Mouse (Mus musculus) layer of hippocampus, adult 8-10 months (tissue): ENCODE results near the gene Slc25a47. TPM values are rescaled to one million over a fixed set of nuclear protein-coding genes. Genes with fewer than 3 reads are reported as not detected.

Experiments used
- DNase-seq, 2 experiments: peaks; one replicate each; pipeline ENCODE4 v3.0.0; 2022; ENCODE audit warnings: low spot score in 2 of 2
- total RNA-seq, 4 experiments: library from RNA; stranded (reverse); gene quantifications; 2 replicates each; pipeline ENCODE4 v1.2.4; 2022

The Slc25a47 gene
- total RNA-seq, 4 experiments from 2014 or later, result 8.1 to 10.8 (median 9.0) TPM

DNA sequence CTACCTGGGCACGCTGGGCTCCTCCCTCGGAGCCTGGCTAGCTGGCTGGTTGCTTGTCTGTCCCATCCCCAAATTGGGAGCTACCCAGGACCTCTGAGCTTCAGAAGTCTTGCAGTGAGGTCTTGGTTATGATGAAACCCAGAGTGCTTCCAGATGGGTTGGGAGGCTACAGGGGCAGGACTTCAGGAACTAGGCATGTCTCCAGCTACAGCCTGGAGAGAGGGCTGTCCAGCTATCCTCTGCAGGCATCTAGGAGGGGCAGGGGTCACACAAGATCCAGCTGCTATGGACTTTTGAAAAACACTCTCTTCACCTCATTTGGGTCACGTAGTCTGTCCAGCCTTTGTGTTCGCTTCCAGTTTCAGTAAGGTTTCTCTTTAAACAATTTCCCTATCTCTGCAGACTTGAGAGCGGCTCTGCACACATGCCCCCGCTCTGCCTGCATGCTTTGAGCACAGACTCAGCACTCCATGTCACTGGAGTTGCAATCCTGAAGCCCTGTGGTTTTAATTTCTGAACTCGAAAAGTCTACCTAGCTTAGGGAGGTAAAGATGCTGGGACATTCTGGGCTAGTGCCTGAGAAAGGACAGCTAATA, 21.8 kb downstream of the Slc25a47 start:
- DNase-seq, result no peak

DNA sequence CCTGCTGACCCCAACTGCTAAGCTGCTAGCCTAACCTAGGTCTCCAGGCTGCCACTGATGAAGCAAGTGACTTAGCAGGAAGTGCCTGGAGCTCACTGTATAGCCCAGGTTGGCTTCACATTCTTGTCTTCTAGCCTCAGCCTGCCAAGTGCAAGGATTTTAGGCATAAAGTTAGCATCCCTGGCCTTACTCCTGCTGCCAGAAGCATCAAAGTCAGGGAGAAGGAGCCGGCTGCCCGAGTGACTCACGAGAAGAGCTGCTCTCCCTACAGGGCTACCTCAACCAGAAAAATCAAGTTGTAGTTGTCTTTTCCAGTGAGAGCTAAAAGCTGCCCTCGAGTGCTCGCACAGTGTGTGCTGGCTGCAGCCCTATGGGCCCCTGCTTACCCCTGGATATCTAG, 22.6 kb downstream of the Slc25a47 start:
- no peak for DNase-seq

DNA sequence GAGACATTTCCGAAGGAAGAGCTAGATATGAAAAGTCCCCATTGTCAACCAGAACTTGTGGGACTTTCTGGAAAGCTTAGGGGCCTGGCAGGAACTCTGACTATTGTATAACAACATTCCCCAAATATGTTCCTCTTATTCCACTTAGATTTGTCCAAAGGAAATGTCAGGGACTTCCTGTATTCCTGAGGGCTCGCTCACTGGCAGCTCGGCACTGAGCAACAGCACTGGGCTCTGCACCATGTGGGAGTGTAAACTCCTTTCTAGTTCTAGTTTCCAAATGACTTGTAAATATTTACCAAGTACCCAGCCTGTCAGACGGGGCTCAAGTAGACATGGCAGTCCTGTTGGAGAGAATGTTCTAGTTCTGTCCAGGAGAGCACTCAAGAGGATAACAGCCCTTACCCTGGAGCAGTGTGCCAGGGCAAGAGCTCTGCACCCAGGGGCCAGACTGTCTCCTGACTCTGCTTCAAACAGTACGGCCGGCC, 29.2 kb downstream of the Slc25a47 start:
- DNase-seq, result no peak

DNA sequence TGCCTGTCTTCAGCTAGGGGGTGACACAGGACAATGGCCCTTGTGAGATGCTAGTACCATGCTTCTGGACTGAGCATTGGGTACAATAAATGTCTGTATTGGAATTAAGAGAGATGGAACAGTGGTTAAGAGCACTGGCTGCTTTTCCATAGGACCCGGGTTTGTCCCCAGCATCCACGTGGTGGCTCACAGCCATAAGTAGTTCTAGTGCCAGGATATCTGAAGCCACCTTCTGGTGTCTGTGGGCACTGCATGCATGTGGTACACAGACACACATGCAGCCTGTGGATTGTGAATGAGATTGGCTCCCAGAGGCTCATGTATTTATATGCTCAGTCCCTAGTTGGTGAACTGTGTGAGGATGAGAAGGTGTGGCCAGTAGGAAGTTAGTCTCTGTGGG, 33.7 kb downstream of the Slc25a47 start:
- DNase-seq, result no peak

DNA sequence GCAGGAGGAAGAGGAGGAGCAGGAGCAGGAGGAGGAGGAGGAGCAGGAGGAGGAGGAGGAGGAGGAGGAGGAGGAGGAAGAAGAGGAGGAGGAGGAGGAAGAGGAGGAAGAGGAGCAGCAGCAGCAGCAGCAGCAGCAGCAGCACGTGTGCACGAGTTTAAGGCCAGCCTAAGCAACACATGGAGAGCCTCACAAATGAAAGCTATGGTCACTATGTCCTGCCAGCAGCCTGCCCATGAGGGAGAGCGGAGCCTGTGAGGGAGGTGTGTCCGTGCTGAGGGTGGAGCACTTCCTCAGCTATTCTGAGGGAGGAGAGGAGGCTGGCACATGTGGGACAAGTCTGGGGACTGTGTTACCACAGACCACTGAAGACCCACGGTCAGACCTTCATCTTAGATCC, 37.3 kb downstream of the Slc25a47 start:
- DNase-seq, result no peak

DNA sequence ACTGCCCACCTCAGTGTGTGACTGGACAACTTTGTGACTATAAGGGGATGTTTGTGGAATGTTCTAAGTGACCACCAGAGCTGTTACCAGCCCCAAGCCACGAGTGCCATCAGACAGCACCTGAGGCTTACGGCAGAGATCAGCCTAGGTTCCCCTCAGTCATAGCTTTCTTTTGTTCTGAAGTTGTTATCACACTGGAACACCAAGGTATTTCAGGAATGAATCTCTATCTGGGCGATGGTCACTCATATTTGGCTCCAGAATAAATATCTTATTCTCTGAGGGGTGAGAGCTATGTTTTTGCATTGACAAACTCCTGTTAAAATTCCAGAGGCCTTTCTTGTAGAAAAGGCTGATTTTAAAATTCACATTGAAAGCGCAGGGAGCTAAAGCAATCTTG, 43.3 kb downstream of the Slc25a47 start:
- no peak for DNase-seq

DNA sequence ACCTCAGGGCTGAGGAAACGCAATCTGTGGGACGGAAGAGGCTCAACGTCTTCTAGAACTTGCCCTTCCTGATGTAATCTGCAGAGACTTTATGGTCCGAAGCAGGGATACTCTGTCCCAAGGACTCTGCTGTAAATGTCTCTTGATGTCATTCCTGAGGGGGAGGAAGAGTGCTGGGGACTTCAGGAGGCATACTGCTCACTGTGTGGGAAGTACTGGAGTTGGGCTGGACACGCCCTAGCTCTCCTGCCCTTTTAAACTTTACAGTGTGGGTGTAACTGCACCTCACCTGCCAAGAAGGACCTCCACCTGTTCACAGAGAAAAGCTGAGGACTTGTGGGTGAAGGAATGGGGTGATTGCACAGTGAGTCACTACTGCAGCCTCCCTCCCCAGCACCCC, 44.8 kb downstream of the Slc25a47 start:
- DNase-seq, result no peak

DNA sequence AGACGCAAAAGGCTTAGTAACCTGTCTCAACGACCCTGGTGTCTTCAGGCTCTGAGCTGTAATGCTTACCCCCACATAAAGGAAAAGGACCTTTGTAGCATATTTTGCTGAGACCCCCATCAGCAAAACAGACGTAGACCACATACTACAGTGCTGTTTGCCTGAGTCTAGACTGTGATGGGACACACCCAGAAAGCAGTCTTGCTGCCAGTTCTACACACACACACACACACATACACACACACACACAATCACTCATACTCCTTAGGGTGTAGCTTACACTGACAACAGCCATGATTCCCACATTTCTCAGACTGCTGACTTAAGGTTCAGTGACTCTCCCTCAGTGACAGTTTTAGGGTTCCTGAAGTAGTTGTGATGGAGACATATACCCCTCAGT, 45.3 kb downstream of the Slc25a47 start:
- DNase-seq, result no peak

DNA sequence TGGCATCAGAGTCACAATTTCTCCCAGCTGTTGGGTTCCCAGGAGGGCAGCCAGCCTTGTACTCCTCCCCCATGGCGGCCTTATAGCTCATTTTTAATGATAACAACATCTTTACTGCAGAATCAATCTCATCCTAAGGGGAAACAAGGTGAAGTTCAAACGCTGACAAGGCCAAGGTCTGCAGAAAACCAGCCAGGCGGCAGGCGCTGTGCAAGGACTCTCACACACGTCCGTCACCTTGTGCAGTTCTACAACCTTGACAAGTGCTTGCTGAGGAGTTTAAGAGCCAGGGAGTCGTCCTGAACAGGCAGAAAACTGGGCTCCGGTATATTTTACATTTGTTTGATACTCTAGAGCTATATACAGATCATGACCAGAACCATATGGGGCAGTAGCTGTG, 46.9 kb downstream of the Slc25a47 start:
- no peak for DNase-seq

DNA sequence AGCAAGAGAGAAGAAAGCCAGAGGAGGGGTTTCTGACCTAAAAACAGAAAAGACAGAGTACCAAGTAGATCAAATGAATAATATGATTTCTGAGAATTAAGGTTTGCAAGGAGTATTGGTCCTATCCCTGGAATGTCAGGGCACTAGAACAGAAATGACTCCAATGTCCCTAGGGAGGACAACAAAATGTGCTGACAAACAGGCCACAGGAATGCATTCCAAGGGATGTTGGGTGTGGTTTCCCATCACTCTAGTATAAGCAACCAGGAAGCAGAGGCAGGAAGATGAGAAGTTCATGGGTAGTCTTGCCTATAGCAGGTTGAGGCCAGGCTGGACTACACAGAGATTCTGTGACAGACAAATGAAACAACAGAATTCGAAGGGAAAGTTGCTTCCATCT, 50.1 kb downstream of the Slc25a47 start:
- DNase-seq, result no peak

DNA sequence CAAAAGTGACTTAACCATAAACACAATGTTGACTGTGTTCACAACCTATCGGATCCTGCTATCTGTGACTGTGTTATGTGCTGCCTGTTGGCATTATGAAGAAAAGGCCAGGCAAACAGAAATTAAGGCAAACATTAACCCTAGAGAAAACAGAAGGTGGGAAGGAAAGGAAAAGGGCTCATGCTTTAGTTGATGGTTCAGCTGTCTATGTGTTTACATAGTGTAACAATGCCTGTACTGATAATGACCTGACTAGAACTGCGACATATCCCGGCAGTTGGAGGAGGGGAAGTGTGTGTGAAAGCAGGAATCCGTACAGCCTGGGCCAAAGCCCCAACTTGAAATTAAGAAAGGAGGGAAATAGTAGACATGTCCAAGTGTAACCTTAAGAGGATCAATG, 51.2 kb downstream of the Slc25a47 start:
- no peak for DNase-seq

DNA sequence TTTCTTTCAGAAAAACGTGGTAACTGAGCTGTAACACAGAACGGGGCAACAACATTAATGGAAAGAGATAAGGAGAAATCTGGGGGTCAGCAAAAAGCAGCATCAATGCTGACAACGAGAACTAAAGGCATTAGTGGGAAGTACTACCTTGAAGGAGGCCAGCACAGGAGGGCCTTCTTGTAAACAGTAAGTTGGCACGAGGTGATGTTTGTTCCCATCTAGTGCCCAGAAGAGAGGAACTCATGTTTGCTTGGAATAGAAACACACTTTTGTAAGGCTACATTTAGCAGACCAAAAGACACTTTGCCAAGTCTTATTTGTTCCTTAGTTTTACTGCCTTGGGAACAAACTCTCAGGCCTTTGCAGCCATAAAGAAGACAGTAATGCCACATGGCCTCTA, 52.8 kb downstream of the Slc25a47 start:
- DNase-seq, result no peak

DNA sequence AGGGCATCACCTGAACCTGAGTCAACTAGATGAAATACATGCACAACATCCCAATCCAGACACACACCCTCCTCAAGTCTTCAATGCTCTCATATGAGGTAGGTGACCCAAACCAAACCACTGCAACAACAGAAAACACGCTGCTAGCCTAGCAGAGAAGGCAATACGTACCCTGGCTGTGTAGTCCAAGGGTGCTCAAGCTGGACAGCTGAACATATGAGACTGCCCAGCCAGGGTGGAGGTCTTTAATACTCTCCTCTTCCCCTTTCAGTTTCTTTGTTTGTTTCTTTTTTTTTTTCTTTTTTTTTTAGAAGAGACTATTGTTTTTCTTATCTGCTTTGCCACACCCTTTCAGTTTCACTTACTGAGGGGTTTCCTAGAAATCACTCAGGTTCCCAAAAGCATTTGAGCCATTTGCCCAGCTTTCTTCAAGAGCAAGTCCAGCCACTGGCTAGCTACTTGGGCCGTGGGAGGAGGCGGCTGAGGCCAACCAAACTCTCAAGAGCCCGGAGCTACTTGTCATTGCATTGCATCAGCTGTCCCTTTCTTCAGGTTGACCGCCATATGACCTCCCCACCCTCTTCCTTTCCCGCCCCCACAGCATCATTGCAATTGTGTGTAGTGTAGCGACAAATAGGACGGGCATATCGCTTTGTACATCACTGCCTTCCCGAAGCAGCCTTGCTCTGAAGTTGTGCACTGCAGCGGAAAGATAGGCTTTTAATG, 57.3 kb downstream of the Slc25a47 start, which contains the start of gene Wdr25:
TSS of gene Wdr25 (plus strand) at position 643 of the 726 bp plus-strand sequence.
- no peak for DNase-seq

DNA sequence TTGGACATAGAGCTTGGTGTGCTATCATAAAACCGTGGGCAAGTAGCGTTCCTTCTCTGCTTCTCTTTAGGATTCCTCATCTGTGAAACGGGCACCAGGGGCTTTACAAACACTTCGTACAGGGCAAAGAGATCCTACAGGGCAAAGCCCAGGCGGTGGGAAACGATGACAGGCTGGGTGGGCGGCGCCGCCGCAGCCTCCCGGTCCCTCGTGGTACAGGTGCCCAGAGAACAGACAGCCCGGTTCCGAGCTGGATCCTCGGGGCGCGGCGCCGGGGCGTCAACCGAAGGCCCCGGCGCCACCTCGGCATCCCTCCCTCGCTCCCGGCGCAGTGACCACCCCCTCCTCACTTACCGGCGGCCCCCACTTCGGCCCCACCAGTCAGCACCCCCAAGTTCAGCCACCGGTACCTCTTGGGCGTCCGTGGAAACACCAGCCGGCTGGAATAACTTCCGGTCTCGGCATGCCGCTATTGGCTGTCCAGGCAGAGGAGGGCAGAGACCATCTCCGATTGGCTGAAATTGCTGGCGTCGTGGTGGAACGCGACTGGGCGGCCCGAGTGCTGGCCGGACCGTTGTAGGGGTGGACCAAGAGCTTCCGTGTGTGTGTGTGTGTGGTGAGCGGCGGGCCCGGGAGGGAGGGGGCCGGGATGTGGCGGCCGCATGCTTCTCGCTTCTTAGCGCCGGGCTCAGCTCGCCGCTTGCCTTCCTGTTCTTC, 58.0 kb downstream of the Slc25a47 start, which contains the start of gene Wars:
TSS of gene Wars (minus strand) at position 460 of the 717 bp plus-strand sequence.
- DNase-seq, result peak; percentile 94 to 96

DNA sequence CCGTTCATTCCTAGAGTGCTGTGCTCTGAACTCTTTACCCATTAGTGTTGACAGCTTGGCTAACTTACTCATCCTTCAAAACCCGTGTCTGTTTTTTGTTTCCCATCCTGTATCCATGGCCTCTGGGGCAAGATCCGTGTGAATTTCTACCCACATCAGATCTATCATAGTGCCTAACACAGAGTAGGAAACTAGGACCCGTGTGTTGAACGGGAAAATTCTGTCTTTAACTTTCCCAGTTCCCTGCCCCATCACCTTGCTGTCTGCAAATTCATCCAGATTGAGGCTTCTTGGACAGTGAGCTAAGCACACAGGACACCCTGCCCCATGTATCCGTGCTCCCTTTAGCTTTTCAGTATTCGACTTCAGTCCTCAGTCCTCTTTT, 58.6 kb downstream of the Slc25a47 start:
- no peak for DNase-seq

DNA sequence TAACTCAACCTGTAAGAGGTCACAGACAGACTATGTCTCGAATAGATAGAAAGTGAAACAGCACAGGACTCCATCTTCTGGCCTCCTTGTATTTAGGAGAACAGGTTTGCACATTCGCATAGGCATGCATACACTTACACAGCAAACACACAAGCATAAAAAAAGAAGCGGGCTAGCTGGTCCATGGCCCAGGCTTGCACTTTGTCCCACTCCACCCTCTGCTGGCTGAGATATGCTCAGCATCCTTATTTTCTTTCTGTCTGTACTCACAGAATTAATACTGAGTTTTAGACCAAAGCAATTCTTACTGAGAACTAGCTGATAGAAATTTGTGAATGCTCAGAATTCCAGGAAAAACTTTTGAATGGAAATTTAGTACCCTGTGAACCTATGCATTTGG, 60.2 kb downstream of the Slc25a47 start:
- no peak for DNase-seq

DNA sequence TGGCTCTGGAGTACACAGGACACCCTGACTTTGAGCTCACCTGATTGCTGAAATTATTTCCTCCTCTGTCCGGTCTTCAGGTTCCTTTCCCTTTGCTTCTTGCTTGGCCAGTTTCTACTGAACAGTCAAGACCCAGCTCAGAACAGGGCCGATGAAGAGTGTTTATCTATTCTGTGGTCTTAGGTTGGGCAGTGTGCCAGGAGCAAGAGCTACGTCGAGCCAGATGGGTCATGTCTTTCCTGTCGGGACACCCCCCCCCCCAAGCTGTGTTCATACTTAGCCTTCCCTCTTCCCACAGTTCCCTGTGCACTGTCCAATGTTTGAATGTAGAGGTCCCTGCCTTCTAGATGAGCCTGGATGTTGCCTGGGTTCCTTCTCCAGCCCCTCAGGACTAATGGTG, 65.5 kb downstream of the Slc25a47 start:
- no peak for DNase-seq

DNA sequence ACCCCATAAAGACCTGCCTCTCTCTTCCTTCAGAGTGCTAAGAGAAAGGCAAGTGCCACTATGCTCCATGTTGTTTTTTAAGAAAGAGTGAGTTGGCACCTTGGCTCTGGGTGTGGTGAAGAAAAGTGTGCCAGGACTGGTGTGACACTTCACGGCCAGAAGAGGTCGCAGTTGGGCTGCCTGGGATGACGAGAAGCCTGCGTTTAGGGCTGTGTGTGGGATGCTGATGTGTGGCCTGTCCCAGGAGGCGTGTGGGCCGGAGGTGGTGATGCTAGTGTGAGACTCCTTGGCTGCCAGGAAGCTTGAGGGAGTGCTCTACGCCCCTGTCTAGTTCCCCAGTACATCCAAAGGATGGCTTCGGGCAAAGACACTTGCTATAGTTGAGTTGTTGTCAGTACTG, 67.1 kb downstream of the Slc25a47 start:
- peak; percentile 62 to 70 for DNase-seq

DNA sequence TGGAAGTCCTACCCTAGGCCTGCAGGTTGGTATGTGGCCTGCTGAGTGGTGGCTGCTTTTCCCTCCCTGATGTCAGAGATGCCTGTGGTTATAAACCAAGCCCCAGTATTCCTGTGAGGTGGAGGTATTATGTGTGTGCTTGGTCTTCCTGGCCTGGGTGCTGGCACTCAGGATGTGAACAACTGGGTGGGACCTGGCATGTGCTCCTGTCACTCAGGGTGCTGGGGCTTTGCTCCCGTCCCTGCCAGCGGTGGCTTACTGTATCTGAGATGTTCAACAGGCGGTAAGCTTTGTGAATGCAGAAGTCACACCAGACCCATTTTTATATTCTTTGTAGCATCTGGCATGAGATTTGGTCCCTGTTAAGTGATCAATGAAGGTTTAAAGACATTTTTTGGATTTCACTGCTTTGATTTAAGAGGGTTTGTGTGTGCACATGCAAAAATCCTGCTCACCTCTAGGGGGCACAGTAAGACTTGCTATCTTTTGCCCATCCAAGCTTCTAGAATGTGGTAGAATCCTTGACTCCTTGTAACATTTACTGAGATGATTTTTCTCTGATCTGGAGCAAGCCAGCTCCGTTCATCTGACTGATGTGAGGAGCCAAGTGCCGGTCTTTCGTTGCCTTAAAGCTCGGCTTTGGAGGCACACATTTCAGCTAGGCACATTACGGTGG, 67.9 kb downstream of the Slc25a47 start:
- DNase-seq, result peak; percentile 72 to 87

DNA sequence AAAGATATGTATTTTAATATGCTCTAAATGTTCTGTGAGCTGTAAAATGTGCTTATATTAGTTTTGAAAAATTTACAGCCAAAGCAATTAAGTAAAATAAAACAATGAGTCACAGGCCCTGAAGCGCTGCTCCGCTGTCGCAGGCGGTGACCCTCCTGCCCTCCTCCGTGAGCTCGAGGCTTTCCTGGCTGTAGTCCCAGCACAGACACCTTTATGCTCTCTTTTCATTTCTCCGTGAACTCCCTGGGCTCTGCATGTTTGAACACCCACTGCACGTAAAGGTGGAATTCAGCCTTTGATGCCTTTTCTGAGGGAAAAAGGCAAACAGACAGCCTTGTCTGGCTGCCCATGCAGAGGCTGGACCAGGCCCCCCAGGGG, 68.4 kb downstream of the Slc25a47 start:
- DNase-seq, result no peak

DNA sequence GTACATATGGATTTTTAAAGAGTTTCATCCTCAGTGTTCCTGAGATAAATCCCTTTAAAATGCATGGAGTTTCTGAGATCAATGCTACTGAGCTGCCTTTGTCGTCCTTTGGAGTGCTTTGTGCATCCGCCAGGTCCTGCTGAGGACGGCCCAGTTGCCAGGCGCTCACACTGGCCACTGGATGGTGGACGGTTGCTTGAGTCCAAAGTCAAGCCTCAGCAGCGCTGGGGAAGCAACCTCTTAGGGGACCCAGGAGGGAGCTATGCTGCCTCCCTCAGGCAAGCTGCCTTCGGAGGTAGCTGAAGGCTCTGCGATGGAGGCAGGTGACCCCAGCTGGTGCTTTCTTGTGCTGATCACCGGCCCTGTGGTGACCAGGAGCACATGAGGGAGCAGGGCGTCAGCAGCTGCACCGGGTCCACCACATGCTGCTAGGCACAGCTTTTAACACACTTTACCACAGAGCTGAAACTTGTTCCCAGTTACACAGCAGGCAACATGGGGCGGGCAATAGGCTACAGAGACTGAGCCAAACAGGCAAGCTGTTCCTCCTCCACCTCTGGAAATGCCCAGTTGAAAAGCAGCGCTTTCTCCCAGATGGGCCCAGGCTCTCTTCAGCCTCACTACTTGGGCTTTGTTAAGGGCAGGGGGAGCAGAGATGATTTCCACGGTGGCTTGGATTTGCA, 69.9 kb downstream of the Slc25a47 start:
- no peak for DNase-seq
